Mouse (Mus musculus) kidney, adult 9 months (tissue): Measurements from ENCODE around the gene Rap1b.

ENCODE experiments used
- DNase-seq: peaks from one replicate; pipeline ENCODE4 v3.0.0; 2022

The Rap1b gene

DNA sequence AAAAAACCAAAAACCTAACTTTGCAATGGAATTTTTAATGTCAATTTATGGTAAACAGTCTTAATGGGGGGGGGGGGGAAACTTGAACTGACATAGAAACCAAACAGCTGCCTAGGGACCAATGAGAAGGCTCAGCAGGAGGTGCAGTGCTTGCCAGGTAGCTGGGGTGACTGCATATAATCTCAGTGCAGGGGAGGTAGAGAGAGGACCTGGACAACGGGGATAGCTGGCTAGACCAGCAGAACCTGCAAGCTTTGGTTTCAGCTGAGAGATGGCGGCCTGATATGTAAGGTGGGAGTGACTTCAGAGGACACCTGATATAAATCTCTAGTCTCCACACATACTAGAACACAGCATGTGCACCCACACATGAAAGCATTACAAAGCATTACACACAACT lies 33.3 kb downstream of the Rap1b start:
- no peak for DNase-seq

DNA sequence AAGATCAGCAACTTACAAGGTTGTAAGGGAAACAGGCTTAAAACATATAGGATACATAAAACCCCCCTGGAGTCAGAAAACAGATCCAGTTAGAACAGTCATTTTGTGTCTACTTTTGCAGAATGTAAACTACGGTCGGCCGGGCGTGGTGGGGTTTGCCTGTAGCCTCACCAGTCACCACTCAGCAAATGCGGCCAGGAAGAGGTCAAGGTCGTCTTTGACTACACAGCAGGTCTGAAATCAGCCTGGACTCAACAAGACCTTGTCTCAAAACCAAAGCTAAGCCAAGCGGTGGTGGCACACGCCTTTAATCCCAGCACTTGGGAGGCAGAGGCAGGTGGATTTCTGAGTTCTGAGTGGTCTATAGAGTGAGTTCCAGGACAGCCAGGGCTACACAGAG lies 34.3 kb downstream of the Rap1b start:
- DNase-seq: no peak

DNA sequence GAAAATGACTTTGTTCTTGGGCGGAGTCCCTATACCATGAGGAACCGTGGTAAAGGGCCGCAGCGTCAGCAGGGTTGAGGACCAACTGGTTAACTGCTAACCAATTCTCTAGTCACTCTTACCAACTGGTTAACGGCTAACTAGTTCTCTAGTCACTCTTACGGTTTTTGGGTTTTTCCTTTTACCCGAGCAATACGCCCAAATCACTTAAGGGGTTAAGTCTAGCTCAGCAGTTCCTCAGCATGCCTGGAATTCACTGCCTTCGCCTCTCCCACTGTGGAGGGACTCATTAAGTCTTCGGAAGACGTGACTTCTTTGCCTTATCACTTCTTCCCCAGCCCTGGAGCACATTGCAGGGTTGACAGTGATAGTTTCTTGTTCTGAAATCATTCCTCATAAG lies 35.3 kb downstream of the Rap1b start:
- no peak for DNase-seq

DNA sequence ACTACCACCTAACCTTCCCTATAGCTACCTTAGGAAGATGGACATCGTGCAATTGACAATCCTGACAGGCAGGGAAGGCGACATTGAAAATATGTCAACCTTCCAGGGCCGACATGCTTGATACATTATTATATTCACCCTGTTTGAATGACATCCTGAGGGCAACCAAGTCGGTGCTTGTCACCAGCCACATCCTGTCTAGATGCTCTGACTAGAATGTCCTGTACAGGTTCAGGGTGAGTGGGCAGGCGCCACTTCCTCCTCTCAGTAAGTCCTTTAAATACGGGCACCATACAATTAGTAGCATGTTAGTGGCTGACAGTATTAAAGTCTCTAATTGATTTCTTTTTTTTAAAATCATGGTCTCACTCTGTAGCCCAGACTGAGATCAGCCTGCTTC lies 37.8 kb downstream of the Rap1b start:
- DNase-seq: no peak

DNA sequence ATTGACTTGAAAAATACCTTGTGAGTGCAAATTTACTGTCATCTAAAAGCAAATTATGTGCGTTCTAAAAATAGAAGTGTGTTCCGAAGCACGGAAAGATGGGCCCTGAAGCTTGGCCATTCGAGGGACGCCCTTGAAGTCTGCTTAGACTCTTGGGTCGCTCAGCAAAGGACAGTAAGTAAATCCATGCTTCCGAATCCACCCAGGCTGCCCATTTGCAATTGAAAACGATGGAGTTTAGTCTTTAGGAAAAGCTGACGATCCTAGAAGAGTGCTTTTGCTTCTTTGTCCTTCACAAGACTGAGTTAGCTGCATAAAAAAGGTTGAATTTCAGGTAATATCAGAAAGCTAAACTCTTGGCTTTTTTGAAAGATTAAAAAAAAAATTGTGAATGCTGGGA lies 39.9 kb downstream of the Rap1b start:
- DNase-seq: no peak

DNA sequence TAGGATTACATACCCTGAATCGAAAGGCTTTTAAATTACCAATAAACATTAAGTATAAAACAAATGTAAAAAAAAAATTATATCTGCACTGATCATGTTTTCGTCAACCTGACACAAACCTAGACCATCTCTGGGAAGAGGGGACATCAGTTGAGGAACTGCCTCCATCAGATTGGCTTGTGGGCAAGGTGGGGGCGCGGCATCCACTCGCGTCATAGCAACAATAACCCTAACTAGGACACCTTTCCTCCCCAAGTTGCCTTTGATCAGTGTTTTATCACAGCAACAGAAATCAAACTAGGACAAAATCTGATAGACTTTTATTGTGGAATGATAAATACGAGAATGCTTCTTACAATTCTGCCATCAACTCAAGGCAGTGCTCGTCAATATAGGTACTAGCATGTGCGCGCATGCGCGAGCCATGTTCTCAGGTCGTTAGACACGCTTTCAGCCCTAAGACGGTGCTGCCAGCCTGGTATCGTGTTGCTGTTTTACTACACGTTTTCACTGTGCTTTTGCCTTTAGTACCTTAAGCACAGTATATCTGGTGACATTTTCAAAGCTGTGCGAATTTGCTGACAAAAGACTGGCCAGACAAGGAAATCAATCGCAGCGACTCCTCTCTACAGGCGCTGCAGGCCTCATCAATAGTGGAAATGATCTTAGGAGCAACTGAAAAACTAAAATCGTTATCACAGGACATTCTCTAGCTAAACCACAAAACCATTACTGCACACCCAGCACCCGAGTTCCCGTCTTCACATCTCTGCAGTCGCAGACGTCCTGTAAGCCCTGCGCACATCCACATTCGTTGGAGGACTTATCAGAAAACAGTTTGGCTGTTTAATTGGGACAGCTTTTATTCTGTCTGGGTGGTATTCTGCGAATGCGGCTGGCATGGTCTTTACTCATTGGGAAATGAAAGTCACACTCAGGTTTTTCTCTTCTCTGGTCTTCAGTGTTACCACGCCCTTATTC lies 41.7 kb downstream of the Rap1b start:
- DNase-seq: no peak

DNA sequence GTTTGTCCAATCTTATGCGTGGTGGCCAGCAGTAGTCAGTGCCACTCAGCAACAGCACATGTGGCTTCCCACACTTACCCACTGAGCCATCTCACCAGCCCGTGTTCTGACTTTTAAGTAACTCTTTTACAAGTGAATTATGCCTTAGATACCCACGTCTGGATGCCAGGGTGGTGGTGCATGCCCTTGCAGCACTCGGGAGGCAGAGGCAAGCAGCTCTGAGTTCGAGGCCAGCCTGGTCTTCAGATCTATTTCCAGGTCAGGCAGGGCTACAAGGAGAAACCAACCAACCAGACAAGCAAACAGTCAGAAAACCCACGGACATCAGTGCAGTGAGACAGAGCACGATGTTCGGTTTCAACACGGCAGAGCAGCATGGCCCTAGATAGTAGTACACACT lies 43.9 kb downstream of the Rap1b start:
- DNase-seq: no peak

DNA sequence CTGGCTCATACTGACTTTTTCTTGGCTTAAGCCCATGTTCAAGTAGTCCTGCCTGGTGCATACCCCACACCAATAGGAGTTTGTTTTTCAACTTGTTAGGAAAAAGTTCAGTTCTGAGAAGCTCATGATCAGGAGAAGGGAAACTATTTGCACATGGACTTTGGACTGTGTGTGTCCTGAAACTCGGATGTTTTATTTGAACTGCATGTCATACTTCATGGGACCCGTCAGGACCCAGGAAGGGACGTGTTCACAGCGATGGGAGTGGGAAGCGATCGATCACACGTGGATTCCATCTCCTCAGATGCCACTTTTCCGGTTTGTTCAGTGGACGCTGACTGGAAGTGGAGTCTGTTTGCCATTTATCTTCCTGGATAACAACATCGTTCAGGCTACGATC lies 46.0 kb downstream of the Rap1b start:
- no peak for DNase-seq

DNA sequence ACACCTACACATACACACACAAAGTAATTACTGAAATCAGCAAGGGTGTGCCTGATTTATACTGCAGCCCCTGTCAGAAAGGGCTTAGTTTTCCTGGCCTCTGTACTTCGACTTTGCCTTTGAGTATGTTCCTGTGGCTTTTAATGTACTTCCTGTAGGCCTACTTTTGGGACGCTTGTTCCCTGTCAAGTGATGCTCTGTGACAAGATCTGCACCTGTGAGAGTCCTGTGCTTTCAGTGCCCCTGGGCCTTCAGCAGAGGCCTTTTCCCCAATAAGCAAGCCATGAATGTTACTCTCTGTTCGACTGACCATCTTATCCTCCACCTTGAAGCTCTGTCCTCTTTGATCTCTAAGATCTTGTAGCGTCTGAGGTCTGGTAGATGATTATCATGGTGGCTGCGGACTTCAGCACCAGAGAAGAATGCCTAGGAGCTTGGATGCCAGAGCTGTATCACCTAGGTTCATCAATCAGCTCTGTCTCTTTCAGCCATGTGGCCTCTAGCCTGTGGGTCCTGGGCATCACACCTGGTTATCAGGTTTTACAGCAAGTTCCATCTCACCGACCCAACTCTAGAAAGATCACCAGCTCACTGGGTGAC lies 47.3 kb downstream of the Rap1b start:
- DNase-seq: peak; percentile 71

DNA sequence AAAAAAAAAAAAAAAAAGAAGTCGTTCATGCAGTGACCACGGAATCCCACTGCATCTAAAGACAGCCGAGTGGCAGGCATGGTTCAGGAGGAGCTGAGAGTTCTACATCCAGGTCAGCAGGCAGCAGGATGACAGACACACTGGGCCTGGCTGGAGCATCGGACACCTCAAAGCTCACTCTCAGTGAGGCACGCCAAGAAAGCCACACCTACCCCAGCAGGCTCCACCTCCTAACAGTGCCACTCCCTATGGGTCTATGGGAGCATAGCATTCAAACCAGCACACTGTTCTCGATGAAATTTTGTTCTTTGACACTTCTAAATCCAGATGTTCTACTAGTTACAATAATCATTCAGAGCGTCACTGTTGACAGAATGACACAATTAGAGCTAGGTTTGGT lies 48.2 kb downstream of the Rap1b start:
- DNase-seq: no peak

DNA sequence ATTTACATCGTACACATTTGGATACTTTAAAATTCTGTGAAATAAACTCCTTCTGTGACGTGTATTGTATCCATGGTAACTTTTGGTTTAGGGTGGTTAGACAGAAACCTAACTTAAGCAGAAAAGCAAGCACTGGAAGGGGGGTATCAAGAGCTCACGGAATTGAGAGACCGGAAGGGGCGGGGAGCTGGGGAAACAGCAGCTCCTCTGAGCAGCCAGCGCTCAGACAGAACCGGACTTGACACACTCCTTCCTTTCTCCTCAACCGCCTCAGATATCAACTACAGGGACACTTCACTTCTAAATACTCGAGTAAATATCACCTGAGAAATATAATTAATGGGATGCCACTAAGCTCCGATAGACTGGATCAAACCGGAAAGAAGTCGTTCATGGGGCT lies 48.7 kb downstream of the Rap1b start:
- DNase-seq: no peak

DNA sequence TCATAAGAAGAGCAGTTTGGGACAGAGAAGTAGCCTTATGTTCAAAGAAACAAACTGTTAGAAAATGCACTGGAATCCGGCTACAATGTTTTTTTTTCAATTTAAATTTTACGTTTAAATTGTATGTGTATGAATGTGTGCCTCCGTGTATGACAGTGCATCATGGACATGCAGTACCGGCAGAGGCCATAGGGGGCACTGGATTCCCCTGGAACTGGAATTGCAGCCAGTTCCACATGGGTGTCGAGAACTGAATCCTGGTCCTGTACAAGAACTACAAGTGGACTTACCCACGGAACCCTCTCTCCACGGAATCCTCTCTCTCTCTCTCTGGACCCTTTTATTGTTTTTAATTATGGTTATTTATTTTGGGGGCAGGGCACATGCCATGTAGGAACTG lies 49.7 kb downstream of the Rap1b start:
- no peak for DNase-seq

DNA sequence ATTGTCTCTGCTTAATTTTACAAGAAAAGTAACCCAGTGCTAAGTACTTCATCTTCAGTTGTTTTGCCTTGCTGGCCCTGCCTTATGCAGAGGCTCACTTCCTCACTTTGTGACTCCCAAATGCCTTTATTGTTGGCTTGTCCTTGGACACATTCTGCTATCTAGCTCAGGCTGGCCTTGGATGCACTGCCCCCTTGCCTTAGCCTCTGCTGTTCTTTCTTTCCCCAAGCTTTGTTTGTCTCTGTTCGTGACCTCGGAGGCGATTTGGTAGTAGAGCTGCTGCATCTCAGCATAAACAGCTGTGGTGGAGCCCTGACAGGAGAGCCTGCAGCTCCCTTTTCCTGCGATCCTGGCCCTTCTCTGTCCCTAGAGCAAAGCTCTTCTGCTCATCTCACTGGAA lies 50.6 kb downstream of the Rap1b start:
- no peak for DNase-seq

DNA sequence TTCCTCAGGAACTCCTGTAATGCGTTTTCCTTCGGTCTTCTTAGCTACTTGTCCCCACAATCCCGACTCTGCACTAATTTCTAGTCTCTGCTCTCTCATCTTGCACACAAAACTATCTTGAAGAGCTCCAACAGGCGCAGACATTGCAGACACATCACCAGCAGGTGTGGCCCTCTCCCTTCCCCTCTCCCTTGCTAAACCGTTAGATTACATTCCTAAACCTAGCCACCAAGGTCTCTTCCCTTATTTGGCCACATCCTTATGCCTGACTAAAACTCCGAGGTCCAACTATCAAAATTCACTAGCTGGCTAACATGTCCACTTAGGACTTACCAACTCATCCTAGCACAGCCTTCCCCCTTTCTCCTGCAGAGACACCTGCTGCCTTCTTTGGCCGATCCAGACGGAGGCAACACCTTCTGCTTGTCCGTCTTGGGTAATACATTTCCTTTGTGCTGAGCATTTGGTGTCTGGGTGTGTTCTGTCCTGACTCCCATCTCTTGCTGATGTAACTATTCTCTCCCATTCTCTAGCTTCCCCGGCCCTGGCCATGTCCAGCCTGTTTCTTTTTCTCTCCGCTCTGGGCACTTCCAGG lies 52.3 kb downstream of the Rap1b start:
- peak; percentile 22 for DNase-seq

DNA sequence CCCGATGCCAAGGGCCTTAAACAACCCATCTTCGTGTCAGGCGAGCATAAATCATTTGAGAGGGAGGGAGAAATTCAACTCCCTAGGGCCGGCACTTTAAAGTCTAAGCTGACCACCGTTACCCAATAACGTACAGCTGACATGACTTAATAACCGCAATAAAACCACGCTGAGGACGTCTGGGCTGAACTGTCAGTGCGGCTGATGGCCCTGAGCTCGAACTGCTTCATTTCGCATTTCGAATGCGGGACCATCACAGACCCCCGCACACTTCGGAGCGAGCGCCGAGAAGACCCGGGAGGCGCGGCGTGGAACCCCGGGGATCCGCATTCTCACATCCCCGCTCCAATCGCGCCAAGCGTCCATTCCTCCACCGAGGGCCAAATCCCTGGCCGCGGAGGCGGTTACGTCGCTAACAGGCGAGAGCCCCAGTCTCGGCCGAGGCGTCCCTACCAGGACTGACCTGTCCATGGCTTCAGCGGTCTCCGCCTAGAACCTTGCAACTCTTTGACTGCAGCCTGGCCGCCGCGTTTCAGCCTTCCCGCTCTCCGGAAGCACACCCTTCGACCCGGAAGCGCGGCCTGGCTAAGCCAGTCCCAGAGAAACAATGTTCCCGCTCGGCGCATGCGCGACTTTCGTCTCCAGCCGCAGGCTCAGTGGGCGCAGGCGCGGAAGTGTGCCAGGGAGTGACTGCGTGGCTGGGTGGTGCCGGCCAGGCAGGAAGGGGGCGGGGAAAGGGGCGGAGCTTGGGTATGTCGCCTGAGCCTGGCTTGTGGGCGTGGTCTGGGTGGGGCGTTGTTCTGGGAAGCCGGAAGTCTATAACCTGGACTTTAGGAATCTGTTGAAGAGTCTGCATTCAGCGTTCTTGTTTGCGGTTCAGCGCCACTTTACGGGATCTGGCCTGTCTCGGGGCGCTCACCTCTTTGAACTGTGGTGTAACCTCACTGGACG lies 53.4 kb downstream of the Rap1b start, which contains the start of gene Nup107:
Nup107 (minus strand) TSS at position 565 of the 951 bp plus-strand sequence.
- peak; percentile 100 for DNase-seq

DNA sequence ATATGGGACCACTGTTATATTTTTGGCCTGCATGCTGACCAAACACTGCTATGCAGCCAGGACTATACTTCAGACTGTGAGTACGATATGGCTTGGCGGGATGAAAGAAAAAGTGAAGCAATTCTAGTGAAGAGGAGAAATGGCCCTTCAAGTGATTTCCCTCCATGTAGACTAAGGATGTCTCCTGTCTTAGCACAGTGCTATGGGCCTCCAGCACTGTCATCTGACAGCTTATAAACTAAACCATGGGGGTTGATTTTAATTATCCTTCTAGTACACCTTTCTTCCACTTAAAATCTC lies 54.7 kb downstream of the Rap1b start:
- no peak for DNase-seq

DNA sequence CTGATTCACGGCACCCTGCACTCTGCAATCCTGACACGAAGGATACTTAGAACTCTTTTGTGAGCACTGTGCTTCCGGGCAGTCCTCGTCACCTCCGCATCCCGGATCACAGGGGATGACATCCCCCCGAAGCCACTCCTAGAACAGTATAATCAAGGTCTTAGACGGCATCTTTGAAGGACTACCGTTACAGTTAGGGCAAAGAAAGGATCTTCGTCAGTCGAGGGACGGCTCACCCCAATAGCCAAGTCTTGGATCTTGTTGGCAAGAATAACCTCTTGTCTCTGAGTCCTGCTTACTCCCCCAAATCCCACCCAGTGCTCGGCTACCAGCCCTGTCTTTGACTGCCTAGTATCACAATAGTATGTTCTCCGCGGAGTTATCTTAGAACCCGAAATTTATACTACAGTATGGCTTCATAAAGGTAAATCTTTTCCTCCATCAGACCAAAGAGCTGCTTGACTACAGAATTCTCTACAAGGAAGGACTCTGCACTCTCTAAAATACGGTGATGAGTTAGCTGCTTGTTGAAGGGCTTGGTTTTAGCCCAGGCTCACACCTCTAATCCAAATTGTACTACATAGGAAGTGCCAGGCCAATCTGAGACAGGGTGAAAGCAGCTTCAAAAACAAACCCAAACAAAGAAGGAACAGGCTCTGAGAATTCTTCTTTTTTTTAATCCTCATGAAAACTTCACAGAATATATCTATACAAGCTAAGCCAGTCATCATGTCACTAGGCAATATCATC lies 55.2 kb downstream of the Rap1b start:
- DNase-seq: no peak

DNA sequence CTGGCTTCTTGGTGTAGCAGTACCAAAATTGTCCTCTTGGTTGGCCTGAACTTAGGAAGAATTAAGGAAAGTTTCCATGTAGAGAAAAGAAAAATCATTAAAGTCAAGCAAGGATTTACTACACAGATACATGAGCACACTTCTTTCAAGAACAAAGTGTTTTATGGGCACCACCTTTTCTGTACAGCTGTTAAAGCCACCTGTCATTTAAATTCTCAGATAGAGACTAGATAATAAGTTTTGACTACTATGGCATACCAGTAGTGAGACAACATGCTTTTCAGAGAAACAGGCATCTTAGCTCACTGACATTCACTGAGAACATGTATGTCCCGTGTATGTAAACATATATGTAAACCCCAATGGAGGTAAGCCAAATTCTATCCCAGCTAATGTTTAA lies 55.8 kb downstream of the Rap1b start:
- no peak for DNase-seq

DNA sequence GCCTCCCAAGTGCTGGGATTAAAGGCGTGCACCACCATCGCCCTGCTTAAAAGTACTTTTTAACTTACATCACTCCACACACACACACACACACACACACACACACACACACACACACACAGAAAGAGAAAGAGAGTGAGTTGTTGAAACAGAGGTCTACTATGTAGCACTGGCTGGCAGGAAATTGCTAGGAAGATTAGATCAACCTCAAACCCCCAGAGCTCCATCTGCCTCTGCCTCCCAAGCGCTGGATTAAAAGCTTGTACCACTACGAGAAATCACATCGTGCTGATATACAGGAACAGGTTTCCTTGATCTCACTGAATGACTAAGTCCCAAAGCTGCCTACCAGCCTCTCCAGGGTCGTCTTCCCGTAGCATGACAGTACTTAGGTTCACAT lies 61.2 kb downstream of the Rap1b start:
- DNase-seq: no peak

DNA sequence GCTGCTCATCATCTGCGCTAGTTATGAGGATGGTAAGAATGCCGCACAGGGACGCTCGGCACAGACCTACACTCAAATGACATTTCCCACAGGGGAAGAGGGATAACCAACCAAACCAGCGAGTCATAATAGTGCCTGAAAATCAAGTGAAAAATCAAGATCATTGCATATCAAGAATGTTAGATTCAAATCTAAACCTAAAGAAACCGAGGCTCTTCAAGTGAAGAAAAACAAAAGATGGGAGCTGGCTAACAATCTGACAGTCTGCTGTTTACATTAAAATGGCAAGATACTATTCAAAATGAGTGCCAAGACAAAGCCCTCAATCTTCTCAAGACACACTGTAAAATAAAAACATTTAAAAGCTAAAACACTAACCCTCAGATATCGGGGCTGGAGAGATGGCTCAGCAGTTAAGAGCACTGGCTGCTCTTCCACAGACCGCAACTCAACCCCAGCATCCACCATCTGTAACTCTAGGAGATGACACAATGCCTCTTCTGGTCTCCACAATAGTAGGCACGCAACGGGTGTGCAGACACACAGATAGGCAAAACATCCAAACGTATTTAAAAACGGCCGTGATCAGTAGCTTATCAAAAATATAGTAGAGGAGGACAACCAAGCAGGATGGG lies 61.9 kb downstream of the Rap1b start:
- no peak for DNase-seq

DNA sequence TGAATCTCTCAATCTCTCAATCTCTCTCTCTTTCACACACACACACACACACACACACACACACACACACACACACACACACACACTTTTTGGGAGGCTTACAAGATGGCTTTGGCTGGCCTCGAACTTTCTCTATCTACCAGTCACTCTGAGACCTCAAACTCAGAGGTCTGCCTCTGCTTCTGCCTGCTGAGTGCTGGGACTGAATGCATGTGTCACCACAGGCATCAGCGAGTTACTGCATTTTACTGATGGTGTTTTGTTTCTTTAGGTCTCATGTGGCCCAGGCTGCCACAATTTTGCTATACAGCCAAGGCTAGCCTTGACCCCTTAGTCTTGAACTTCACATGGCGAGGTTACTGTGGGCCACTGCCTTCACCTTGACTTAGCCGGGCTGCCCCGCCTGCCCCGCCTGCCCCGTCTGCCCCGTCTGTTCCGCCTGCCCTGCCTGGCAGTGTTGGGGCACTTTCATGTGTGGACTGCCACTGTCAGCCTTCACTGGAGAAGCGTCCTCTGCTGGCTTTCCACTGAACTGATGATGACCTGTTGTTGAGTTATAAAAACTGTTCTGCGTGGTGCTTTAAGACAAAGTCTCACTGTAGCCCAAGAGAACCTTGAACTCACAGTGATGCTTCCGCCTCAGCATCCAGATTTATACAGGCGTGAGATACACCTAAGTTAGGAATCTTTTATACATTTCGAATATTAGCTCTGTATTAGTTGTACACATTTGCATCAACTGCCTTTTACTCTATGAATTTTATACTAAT lies 63.2 kb downstream of the Rap1b start:
- DNase-seq: peak; percentile 27
